Mouse (Mus musculus) monocyte, adult 2 months (primary cell): ENCODE results near the gene Gm10715.
"Not testable (repeated sequence)": the region's sequence is repeated elsewhere in the genome, so short reads cannot be mapped to it uniquely, and the experiment has no call there.

Experiments used
- DNase-seq, 2 experiments: peaks; one replicate each; pipeline ENCODE4 v3.0.0; 2022; ENCODE audit warnings: low spot score in 2 of 2, low read depth in 1 of 2

Gene Gm10715

GRCm38 (mm10) chr9:3036577-3036976, at the start of gene Gm10715:
TSS of gene Gm10715 (plus strand) at chr9:3036877.
- DNase-seq, result not testable (repeated sequence)

DNA sequence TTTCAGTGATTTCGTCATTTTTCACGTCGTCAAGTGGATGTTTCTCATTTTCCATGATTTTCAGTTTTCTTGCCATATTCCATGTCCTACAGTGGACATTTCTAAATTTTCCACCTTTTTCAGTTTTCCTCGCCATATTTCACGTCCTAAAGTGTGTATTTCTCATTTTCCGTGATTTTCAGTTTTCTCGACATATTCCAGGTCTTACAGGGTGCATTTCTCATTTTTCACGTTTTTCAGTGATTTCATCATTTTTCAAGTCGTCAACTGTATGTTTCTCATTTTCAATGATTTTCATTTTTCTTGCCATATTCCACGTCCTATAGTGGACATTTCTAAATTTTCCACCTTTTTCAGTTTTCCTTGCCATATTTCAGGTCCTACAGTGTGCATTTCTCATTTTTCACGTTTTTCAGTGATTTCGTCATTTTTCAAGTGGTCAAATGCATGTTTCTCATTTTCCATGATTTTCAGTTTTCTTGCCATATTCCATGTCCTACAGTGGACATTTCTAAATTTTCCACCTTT, 36.2 kb upstream of the Gm10715 start, which contains the start of gene Gm10722:
Gene Gm10722, plus strand, starts transcription at position 478 of the 528 bp plus-strand sequence.
- DNase-seq, result peak; percentile 12 to 52

- peak; percentile 16 to 23 for DNase-seq
Observed at GRCm38 (mm10) chr9:3001006-3001405, 35.7 kb upstream of the Gm10715 start.

GRCm38 (mm10) chr9:3001948-3002659, 34.6 kb upstream of the Gm10715 start:
- peak; percentile 97 to 100 for DNase-seq

DNA sequence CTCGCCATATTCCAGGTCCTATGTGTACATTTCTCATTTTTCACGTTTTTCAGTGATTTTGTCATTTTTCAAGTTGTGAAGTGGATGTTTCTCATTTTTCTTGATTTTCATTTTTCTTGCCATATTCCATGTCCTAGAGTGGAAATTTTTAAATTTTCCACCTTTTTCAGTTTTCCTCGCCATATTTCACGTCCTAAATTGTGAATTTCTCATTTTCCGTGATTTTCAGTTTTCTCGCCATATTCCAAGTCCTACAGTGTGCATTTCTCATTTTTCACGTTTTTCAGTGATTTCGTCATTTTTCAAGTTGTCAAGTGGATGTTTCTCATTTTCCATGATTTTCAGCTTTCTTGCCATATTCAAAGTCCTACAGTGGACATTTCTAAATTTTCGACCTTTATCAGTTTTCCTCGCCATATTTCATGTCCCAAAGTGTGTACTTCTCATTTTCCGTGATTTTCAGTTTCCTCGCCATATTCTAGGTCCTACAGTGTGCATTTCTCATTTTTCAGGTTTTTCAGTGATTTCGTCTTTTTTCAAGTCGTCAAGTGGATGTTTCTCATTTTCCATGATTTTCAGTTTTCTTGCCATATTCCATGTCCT, 33.8 kb upstream of the Gm10715 start, which contains the start of gene Gm11168:
Gene Gm11168, plus strand, starts transcription at position 553 of the 603 bp plus-strand sequence.
- not testable (repeated sequence) for DNase-seq

DNA sequence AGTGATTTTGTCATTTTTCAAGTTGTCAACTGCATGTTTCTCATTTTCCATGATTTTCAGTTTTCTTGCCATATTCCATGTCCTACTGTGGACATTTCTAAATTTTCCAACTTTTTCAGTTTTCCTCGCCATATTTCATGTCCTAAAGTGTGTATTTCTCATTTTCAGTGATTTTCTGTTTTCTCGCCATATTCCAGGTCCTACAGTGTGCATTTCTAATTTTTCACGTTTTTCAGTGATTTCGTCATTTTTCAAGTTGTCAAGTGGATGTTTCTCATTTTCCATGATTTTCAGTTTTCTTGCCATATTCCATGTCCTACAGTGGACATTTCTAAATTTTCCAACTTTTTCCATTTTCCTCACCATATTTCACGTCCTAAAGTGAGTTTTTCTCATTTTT, 30.5 kb upstream of the Gm10715 start:
- DNase-seq, result not testable (repeated sequence)

DNA sequence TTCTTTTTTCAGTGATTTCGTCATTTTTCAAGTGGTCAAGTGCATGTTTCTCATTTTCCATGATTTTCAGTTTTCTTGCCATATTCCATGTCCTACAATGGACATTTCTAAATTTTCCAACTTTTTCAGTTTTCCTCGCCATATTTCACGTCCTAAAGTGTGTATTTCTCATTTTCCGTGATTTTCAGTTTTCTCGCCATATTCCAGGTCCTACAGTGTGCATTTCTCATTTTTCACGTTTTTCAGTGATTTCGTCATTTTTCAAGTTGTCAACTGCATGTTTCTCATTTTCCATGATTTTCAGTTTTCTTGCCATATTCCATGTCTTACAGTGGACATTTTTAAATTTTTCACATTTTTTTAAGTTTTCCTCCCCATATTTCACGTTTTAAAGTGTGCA, 30.0 kb upstream of the Gm10715 start:
- DNase-seq, result peak; percentile 100

DNA sequence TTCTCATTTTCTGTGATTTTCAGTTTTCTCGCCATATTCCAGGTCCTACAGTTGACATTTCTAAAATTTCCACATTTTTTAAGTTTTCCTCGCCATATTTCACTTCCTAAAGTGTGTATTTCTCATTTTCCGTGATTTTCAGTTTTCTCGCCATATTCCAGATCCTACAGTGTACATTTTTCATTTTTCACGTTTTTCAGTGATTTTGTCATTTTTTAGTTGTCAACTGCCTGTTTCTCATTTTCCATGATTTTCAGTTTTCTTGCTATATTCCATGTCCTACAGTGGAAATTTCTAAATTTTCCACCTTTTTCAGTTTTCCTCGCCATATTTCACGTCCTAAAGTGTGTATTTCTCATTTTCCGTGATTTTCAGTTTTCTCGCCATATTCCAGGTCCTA, 29.4 kb upstream of the Gm10715 start:
- DNase-seq, result not testable (repeated sequence)

- not testable (repeated sequence) for DNase-seq
Observed at GRCm38 (mm10) chr9:3009331-3009730, 27.3 kb upstream of the Gm10715 start.

GRCm38 (mm10) chr9:3012054-3012621, 24.5 kb upstream of the Gm10715 start:
- DNase-seq, result not testable (repeated sequence)

- DNase-seq, result not testable (repeated sequence)
Observed at GRCm38 (mm10) chr9:3012733-3013279, 23.9 kb upstream of the Gm10715 start, which contains the start of gene Gm10721. TSS of gene Gm10721 (plus strand) at chr9:3013140.

- DNase-seq, result not testable (repeated sequence)
Observed at GRCm38 (mm10) chr9:3015354-3015753, 21.3 kb upstream of the Gm10715 start, which contains the start of gene Gm10720. TSS of gene Gm10720 (plus strand) at chr9:3015654.

DNA sequence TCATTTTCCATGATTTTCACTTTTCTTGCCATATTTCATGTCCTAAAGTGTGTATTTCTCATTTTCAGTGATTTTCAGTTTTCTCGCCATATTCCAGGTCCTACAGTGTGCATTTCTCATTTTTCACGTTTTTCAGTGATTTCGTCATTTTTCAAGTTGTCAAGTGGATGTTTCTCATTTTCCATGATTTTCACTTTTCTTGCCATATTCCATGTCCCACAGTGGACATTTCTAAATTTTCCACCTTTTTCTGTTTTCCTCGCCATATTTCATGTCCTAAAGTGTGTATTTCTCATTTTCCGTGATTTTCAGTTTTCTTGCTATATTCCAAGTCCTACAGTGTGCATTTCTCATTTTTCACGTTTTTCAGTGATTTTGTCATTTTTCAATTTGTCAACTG, 20.8 kb upstream of the Gm10715 start:
- DNase-seq, result not testable (repeated sequence)

DNA sequence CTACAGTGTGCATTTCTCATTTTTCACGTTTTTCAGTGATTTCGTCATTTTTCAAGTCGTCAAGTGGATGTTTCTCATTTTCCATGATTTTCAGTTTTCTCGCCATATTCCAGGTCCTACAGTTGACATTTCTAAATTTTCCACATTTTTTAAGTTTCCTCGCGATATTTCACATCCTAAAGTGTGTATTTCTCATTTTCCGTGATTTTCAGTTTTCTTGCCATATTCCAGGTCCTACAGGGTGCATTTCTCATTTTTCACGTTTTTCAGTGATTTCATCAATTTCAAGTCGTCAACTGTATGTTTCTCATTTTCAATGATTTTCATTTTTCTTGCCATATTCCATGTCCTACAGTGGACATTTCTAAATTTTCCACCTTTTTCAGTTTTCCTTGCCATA, 19.6 kb upstream of the Gm10715 start, which contains the start of gene Gm10719:
Gene Gm10719, plus strand, starts transcription at position 301 of the 400 bp plus-strand sequence.
- not testable (repeated sequence) for DNase-seq

DNA sequence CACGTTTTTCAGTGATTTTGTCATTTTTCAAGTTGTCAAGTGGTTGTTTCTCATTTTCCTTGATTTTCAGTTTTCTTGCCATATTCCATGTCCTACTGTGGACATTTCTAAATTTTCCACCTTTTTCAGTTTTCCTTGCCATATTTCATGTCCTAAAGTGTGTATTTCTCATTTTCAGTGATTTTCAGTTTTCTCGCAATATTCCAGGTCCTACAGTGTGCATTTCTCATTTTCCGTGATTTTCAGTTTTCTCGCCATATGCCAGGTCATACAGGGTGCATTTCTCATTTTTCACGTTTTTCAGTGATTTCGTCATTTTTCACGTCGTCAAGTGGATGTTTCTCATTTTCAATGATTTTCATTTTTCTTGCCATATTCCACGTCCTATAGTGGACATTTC, 17.7 kb upstream of the Gm10715 start:
- DNase-seq, result not testable (repeated sequence)

- peak; percentile 26 to 42 for DNase-seq
Observed at GRCm38 (mm10) chr9:3019835-3020727, 16.6 kb upstream of the Gm10715 start.

- peak; percentile 70 to 82 for DNase-seq
Observed at GRCm38 (mm10) chr9:3022316-3023008, 14.2 kb upstream of the Gm10715 start.

DNA sequence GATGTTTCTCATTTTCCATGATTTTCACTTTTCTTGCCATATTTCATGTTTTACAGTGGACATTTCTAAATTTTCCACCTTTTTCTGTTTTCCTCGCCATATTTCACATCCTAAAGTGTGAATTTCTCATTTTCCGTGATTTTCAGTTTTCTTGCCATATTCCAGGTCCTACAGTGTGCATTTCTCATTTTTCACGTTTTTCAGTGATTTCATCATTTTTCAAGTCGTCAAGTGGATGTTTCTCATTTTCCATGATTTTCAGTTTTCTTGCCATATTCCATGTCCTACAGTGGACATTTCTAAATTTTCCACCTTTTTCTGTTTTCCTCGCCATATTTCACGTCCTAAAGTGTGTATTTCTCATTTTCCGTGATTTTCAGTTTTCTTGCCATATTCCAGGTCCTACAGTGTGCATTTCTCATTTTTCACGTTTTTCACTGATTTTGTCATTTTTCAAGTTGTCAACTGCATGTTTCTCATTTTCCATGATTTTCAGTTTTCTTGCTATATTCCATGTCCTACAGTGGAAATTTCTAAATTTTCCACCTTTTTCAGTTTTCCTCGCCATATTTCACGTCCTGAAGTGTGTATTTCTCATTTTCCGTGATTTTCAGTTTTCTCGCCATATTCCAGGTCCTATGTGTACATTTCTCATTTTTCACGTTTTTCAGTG, 13.2 kb upstream of the Gm10715 start, which contains the start of gene Gm10718:
Gene Gm10718, plus strand, starts transcription at position 236 of the 673 bp plus-strand sequence.
- peak; percentile 67 to 68 for DNase-seq
